Mouse (Mus musculus) midbrain, embryonic 14.5 days (tissue): ENCODE data around the gene Rgs8. TPM values are rescaled to one million over a fixed set of nuclear protein-coding genes. Genes with fewer than 3 reads are reported as not detected.

Experiments
- ATAC-seq: fragments of 200-750 bp; cut with Nextera tagmentation; 2 replicates; pipeline ENCODE4 v1.8.0; 2017; ENCODE audit warnings: moderate number of reproducible peaks, moderate library complexity; ENCODE audit not compliant: low FRiP score, low TSS enrichment
- DNase-seq: peaks from one replicate; pipeline ENCODE4 v3.0.0-alpha.2; 2015
- H3K27ac ChIP-seq: fragments of 300-500 bp; sonication (generic); replicated peaks from 2 replicates; pipeline ENCODE4 v1.5.1; 2014; ENCODE audit warnings: mild to moderate bottlenecking, low read depth, low read length, moderate library complexity
- H3K27me3 ChIP-seq: fragments of 300-500 bp; sonication (generic); 2 replicates; pipeline ENCODE4 v1.6.1; 2014; ENCODE audit warnings: low read length, control low read depth, mixed read lengths; ENCODE audit not compliant: control insufficient read depth, insufficient read depth
- H3K36me3 ChIP-seq: fragments of 300-500 bp; sonication (generic); 2 replicates; pipeline ENCODE4 v1.6.1; 2014; ENCODE audit warnings: low read length, control low read depth; ENCODE audit not compliant: control insufficient read depth, insufficient read depth
- H3K4me1 ChIP-seq: fragments of 300-500 bp; sonication (generic); 2 replicates; pipeline ENCODE4 v1.6.1; 2014; ENCODE audit warnings: mild to moderate bottlenecking, antibody characterized with exemption, low read length, control low read depth; ENCODE audit not compliant: control insufficient read depth, insufficient read depth
- H3K4me2 ChIP-seq: fragments of 300-500 bp; sonication (generic); 2 replicates; pipeline ENCODE4 v1.6.1; 2014; ENCODE audit warnings: mild to moderate bottlenecking, low read length, moderate library complexity
- H3K4me3 ChIP-seq: fragments of 300-500 bp; sonication (generic); replicated peaks from 2 replicates; pipeline ENCODE4 v1.5.1; 2014; ENCODE audit warnings: low read depth, low read length
- H3K9ac ChIP-seq: fragments of 300-500 bp; sonication (generic); replicated peaks from 2 replicates; pipeline ENCODE4 v1.6.1; 2014; ENCODE audit warnings: mild to moderate bottlenecking, low read length, moderate library complexity
- H3K9me3 ChIP-seq: fragments of 300-500 bp; sonication (generic); 2 replicates; pipeline ENCODE4 v1.6.1; 2016; ENCODE audit warnings: low read length, control low read depth, mixed read lengths; ENCODE audit not compliant: control insufficient read depth
- WGBS: fragments of 180-500 bp; shearing (Covaris S2); extraction: QIAGEN DNeasy Blood & Tissue Kit; methylation state at CpG from one replicate; pipeline ENCODE4 v1.1.7; 2014; 5-methylcytosine and 5-hydroxymethylcytosine counted together
- polyA plus RNA-seq: library from polyadenylated mRNA; unstranded; fragments of >200 nt; fragmentation: Nextera tagmentation; extraction: Ambion mirVana; gene quantifications from 2 replicates; pipeline ENCODE4 v1.2.1, GENCODE M21; 2014

Gene Rgs8
- 30.4 and 31.6 TPM in 2 replicates for polyA plus RNA-seq

- Histone ChIP-seq H3K27ac (peak within 1 kb of the TSS; percentile 86), H3K4me1 (peaks cover 38% of the 10 kb centered on the region), H3K9ac (peak within 1 kb of the TSS; percentile 74), H3K4me3 (peak within 1 kb of the TSS; percentile 48), H3K36me3 (no peaks in the 10 kb centered on the region), H3K27me3 (no peaks in the 10 kb centered on the region), H3K9me3 (no peaks in the 10 kb centered on the region), H3K4me2 (peak within 1 kb of the TSS; percentile 73)
- WGBS: under 1% methylated on average over 26 of the region's 26 CpGs
- ATAC-seq: peak; percentile 86
- DNase-seq: peak; percentile 87
Measured at GRCm38 (mm10) chr1:153652938-153653623, at the start of gene Rgs8. Rgs8 (plus strand) TSS chr1:153653025.

DNA sequence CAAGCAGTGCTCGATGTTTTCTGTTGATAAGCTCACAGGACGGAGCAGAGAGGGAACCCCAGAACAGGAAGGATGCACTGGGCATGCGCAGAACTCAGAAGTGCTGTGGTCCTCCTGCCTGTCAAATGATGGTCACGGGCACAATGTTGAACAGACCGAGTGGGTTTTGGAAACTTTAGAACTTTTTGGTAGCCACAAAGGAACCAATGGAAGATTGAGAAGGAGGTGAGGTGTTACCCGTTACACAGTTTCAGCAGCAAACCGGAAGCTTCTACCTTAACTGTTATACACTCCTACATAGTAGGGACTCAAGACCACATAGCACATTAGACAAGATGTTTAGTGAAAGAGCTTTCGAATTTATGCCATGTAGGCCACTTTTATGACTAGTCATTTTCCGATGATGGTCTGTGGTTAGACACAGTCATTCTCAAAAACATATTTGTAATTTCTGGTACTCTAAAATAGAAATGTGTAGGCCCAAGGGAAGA is 35.4 kb upstream of the Rgs8 start:
- ATAC-seq (no peak), DNase-seq (no peak)
- H3K9ac ChIP-seq: no peak overlapping the region
- no peak overlapping the region for H3K27ac ChIP-seq
- H3K36me3 ChIP-seq: no peaks in the 10 kb centered on the region
- no peaks in the 10 kb centered on the region for H3K4me1 ChIP-seq
- H3K4me3 ChIP-seq: no peak overlapping the region
- H3K4me2 ChIP-seq: no peak overlapping the region
- WGBS: 95% methylated on average over 9 of the region's 9 CpGs
- H3K9me3 ChIP-seq: no peaks in the 10 kb centered on the region
- H3K27me3 ChIP-seq: no peaks in the 10 kb centered on the region

- WGBS: 75% methylated on average over 4 of the region's 4 CpGs
- H3K9me3 ChIP-seq: no peaks in the 10 kb centered on the region
- H3K9ac ChIP-seq: no peak overlapping the region
- no peak overlapping the region for H3K4me2 ChIP-seq
- no peak for ATAC-seq
- H3K27ac ChIP-seq: no peak overlapping the region
- DNase-seq: no peak
- no peaks in the 10 kb centered on the region for H3K4me1 ChIP-seq
- no peak overlapping the region for H3K4me3 ChIP-seq
- H3K27me3 ChIP-seq: no peaks in the 10 kb centered on the region
- no peaks in the 10 kb centered on the region for H3K36me3 ChIP-seq
Measured at GRCm38 (mm10) chr1:153623036-153623435, 29.8 kb upstream of the Rgs8 start.

- Histone ChIP-seq H3K9ac (no peak overlapping the region), H3K9me3 (no peaks in the 10 kb centered on the region), H3K4me1 (no peaks in the 10 kb centered on the region), H3K27ac (no peak overlapping the region), H3K4me2 (no peak overlapping the region), H3K4me3 (no peak overlapping the region), H3K36me3 (no peaks in the 10 kb centered on the region), H3K27me3 (no peaks in the 10 kb centered on the region)
- no peak for ATAC-seq
- WGBS: 93% methylated on average over 6 of the region's 6 CpGs
- no peak for DNase-seq
Measured at GRCm38 (mm10) chr1:153632686-153633085, 20.1 kb upstream of the Rgs8 start.

DNA sequence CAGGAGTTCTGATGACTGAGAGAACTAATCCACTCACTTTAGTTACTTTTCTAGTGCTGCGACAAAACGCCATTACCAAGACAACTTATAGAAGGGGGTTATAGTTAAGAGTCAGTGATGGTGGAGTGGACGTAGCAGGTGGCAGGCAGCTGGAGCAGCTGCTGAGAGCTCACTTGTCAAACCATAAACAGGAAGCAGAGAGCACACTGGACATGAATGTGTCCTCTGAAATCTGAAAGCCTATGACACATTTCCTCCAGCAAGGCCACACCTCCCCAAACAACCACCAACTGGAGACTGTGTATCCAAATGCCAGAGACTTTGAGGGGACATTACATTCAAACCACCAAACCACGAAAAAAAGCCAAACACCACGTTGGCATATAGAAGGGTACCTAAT is 17.8 kb upstream of the Rgs8 start:
- Histone ChIP-seq H3K4me1 (no peaks in the 10 kb centered on the region), H3K4me2 (no peak overlapping the region), H3K27me3 (no peaks in the 10 kb centered on the region), H3K9me3 (no peaks in the 10 kb centered on the region), H3K36me3 (no peaks in the 10 kb centered on the region), H3K9ac (no peak overlapping the region), H3K4me3 (no peak overlapping the region), H3K27ac (no peak overlapping the region)
- DNase-seq (no peak), ATAC-seq (no peak)
- WGBS: 86% methylated on average over 5 of the region's 5 CpGs

- Histone ChIP-seq H3K4me3 (no peak overlapping the region), H3K9me3 (no peaks in the 10 kb centered on the region), H3K4me2 (no peak overlapping the region), H3K4me1 (no peaks in the 10 kb centered on the region), H3K9ac (no peak overlapping the region), H3K36me3 (no peaks in the 10 kb centered on the region), H3K27ac (no peak overlapping the region), H3K27me3 (no peaks in the 10 kb centered on the region)
- ATAC-seq: no peak
- DNase-seq: peak; percentile 50
- WGBS: 84% methylated on average over 3 of the region's 3 CpGs
Measured at GRCm38 (mm10) chr1:153635521-153635920, 17.3 kb upstream of the Rgs8 start.

- WGBS: 67% methylated on average over 5 of the region's 5 CpGs
- Histone ChIP-seq H3K27me3 (no peaks in the 10 kb centered on the region), H3K4me2 (no peak overlapping the region)
Measured at GRCm38 (mm10) chr1:153636821-153637220, 16.0 kb upstream of the Rgs8 start.

GRCm38 (mm10) chr1:153641492-153641939 is 11.3 kb upstream of the Rgs8 start:
- Histone ChIP-seq H3K9me3 (no peaks in the 10 kb centered on the region), H3K27ac (peak overlapping the region; percentile 69), H3K4me3 (no peak overlapping the region), H3K4me2 (peak overlapping the region; percentile 47), H3K9ac (0 out of 2 replicates have a peak overlapping the region, but pooled peaks have one; percentile 3), H3K36me3 (no peaks in the 10 kb centered on the region), H3K27me3 (no peaks in the 10 kb centered on the region), H3K4me1 (peaks cover 19% of the 10 kb centered on the region)
- peak; percentile 90 for ATAC-seq
- DNase-seq: peak; percentile 84
- 3% methylated on average over 9 of the region's 9 CpGs for WGBS

More at GRCm38 (mm10) chr1:153636821-153637220, 16.0 kb upstream of the Rgs8 start:
- Histone ChIP-seq H3K4me3 (no peak overlapping the region), H3K4me1 (peaks cover 8% of the 10 kb centered on the region), H3K36me3 (no peaks in the 10 kb centered on the region), H3K9ac (no peak overlapping the region), H3K9me3 (no peaks in the 10 kb centered on the region), H3K27ac (no peak overlapping the region)
- ATAC-seq (no peak), DNase-seq (no peak)

DNA sequence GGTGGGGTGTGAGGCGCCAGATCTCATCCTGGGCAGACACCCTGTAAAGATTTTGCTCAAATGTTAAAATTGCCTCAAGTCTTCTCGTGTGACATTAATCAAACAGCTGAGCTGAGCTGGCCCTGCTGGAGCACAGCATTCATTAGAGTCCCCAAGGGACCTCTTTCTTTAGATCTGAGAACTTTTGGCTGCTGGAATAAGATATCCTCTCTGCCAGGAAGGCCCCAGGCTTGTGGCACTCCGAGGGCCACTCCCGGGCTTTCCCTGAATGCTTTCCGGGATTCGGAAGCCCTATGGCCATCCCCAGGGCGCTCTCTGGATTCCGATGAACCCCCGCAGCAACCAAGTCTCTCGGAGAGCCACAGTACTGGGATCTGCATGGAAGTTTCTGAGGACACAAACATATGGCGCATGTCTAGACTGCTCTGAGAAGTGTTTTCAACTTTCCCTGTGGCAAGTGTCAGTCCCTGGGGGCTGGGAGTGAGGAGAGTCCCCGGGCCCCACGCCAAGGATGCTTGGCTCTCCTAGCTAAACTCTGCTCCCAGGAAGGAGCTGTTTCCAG is 10.8 kb upstream of the Rgs8 start:
- Histone ChIP-seq H3K4me3 (no peak overlapping the region), H3K27ac (peak overlapping the region; percentile 69), H3K9ac (no peak overlapping the region), H3K4me1 (peaks cover 19% of the 10 kb centered on the region), H3K9me3 (no peaks in the 10 kb centered on the region), H3K27me3 (no peaks in the 10 kb centered on the region), H3K4me2 (peak overlapping the region; percentile 47), H3K36me3 (no peaks in the 10 kb centered on the region)
- peak; percentile 82 for DNase-seq
- WGBS: 2% methylated on average over 13 of the region's 13 CpGs
- peak; percentile 63 for ATAC-seq
